Mouse (Mus musculus) left cerebral cortex, adult 2 months (tissue): ENCODE results near the gene Klc1. TPM values are rescaled to one million over a fixed set of nuclear protein-coding genes. Genes with fewer than 3 reads are reported as not detected.
A peak's percentile ranks its signal among the peaks of the same experiment; 100 is the strongest.

Experiments
- DNase-seq, 2 experiments: peaks; one replicate each; pipeline ENCODE4 v3.0.0; 2021 to 2022; ENCODE audit warnings: low spot score in 2 of 2, mixed read lengths in 1 of 2; ENCODE audit errors: extremely low spot score in 1 of 2
- H3K27ac ChIP-seq: fragments of 200-600 bp; 2 replicates; pipeline ENCODE4 v1.8.1; 2022
- H3K4me3 ChIP-seq: fragments of 200-600 bp; 2 replicates; pipeline ENCODE4 v1.8.1; 2022
- CTCF ChIP-seq: fragments of 200-600 bp; IDR thresholded peaks from 2 replicates; pipeline ENCODE4 v1.8.1; 2022; ENCODE audit warnings: antibody characterized with exemption, mild to moderate bottlenecking, moderate library complexity
- intact Hi-C: fragments of 180-260 bp; cut with DNase I; formaldehyde crosslinking; loops from one replicate; pipeline ENCODE4 v1.15.1; 2025
- total RNA-seq, 2 experiments: library from RNA; stranded (reverse); gene quantifications; 2 replicates each; pipeline ENCODE4 v1.2.3; 2021

Klc1 gene
- total RNA-seq, 2 experiments from 2014 or later: 746 to 823 TPM

GRCm38 (mm10) chr12:111800459-111801183, 42.0 kb downstream of the Klc1 start:
- intact Hi-C loops: no loop called here
- no peak overlapping the region for H3K4me3 ChIP-seq
- no peak overlapping the region for H3K27ac ChIP-seq
- DNase-seq: no peak
- TF ChIP-seq CTCF: no peak

- intact Hi-C loops: no loop called here
- no peak overlapping the region for H3K4me3 ChIP-seq
- no peak overlapping the region for H3K27ac ChIP-seq
- no peak for DNase-seq
- no peak for TF ChIP-seq CTCF
Observed at GRCm38 (mm10) chr12:111803538-111803937, 44.9 kb downstream of the Klc1 start.

GRCm38 (mm10) chr12:111808775-111809174, 50.1 kb downstream of the Klc1 start:
- Histone ChIP-seq H3K4me3 (no peak overlapping the region), H3K27ac (peak overlapping the region; percentile 82)
- intact Hi-C loops: no loop called here
- no peak for DNase-seq
- no peak for TF ChIP-seq CTCF

GRCm38 (mm10) chr12:111809762-111810161, 51.1 kb downstream of the Klc1 start:
- peak; percentile 32 for TF ChIP-seq CTCF
- intact Hi-C loops: loop anchor here (5.0 kb wide), 1 partner anchor 142 kb away; no protein-coding TSS in a partner anchor
- peak; percentile 57 to 67 for DNase-seq
- H3K4me3 ChIP-seq: peak overlapping the region; percentile 31; the same call in 1 of the 2 replicates
- peak overlapping the region; percentile 82 for H3K27ac ChIP-seq

- H3K27ac ChIP-seq: no peak overlapping the region
- no peak for TF ChIP-seq CTCF
- DNase-seq: no peak
- intact Hi-C loops: loop anchor here (5.0 kb wide), 1 partner anchor 145 kb away; no protein-coding TSS in a partner anchor
- H3K4me3 ChIP-seq: no peak overlapping the region
Observed at GRCm38 (mm10) chr12:111812075-111812474, 53.4 kb downstream of the Klc1 start.

GRCm38 (mm10) chr12:111812611-111813010, 54.0 kb downstream of the Klc1 start:
- DNase-seq: no peak
- Histone ChIP-seq H3K4me3 (no peak overlapping the region), H3K27ac (no peak overlapping the region)
- intact Hi-C loops: loop anchor here (5.0 kb wide), 1 partner anchor 145 kb away; no protein-coding TSS in a partner anchor
- no peak for TF ChIP-seq CTCF

GRCm38 (mm10) chr12:111813111-111813765, 54.6 kb downstream of the Klc1 start:
- intact Hi-C loops: loop anchor here (5.0 kb wide), 1 partner anchor 146 kb away; no protein-coding TSS in a partner anchor
- TF ChIP-seq CTCF: no peak

GRCm38 (mm10) chr12:111813766-111814617, 55.3 kb downstream of the Klc1 start, which contains the start of the genes Xrcc3 and Zfyve21:
Gene Xrcc3 (minus strand): TSS chr12:111813873.
Gene Zfyve21 (plus strand): TSS chr12:111814170.
- peak; percentile 94 to 98 for DNase-seq
- H3K4me3 ChIP-seq: peak within 1 kb of the TSS; percentile 99
- peak within 1 kb of the TSS; percentile 92 for H3K27ac ChIP-seq
- TF ChIP-seq CTCF: no peak
- intact Hi-C loops: loop anchor here (5.0 kb wide), 1 partner anchor 147 kb away; no protein-coding TSS in a partner anchor

More at GRCm38 (mm10) chr12:111813111-111813765, 54.6 kb downstream of the Klc1 start:
- peak overlapping the region; percentile 74 for H3K4me3 ChIP-seq
- no peak for DNase-seq
- H3K27ac ChIP-seq: no peak overlapping the region

- no peak for TF ChIP-seq CTCF
- H3K27ac ChIP-seq: peak overlapping the region; percentile 92
- DNase-seq: no peak
- intact Hi-C loops: loop anchor here (5.0 kb wide), 1 partner anchor 148 kb away; no protein-coding TSS in a partner anchor
- H3K4me3 ChIP-seq: peak overlapping the region; percentile 99
Observed at GRCm38 (mm10) chr12:111814769-111815762, 56.4 kb downstream of the Klc1 start.

GRCm38 (mm10) chr12:111816528-111816927, 57.9 kb downstream of the Klc1 start:
- no peak overlapping the region for H3K4me3 ChIP-seq
- H3K27ac ChIP-seq: no peak overlapping the region
- no peak for TF ChIP-seq CTCF
- DNase-seq: peak; percentile 68 to 74
- intact Hi-C loops: no loop called here
